Mouse (Mus musculus): ENCODE results near the gene Acss1.

- TF ChIP-seq CTCF (conservative IDR thresholded peaks at IDR 0.05; ENCODE audit: low read length), result no peak
- no peak for TF ChIP-seq NANOG (IDR thresholded peaks at IDR 0.05; ENCODE audit: borderline replicate concordance, low read length)
- no peak for TF ChIP-seq POU5F1 (IDR thresholded peaks at IDR 0.05; ENCODE audit: borderline replicate concordance, low read length)
Measured at GRCm38 (mm10) chr2:150600263-150600662, 68.0 kb downstream of the Acss1 start.

Measured in E14TG2a.4 (cell line).